Mouse (Mus musculus): Measurements from ENCODE around the gene Stra8.
A peak's percentile ranks its signal among the peaks of the same experiment; 100 is the strongest.

The Stra8 gene

DNA sequence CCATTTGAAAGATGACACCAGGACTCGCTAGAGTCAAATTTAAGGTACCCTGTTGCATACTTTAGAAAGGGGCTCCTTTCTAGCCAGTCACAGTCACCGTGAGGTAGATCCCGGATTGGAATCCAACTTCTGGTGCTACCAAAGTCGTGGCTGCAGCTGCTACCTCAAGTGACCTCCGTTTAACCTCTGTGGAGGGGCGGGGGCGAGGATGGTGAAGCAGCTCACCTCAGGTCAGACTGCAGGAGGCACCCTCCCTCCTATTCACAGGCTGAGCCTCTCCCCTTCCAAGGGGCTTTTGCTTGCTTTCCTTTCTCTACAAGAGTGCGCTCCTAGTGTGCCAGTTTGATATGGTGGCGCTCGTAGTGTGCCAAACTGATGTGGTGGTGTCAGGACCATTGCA, at the start of gene Stra8:
Stra8 (plus strand) TSS at position 208 of the 400 bp plus-strand sequence.
- DNase-seq (ENCODE audit: low read depth in 2 of 2, low spot score in 2 of 2): no peak

DNA sequence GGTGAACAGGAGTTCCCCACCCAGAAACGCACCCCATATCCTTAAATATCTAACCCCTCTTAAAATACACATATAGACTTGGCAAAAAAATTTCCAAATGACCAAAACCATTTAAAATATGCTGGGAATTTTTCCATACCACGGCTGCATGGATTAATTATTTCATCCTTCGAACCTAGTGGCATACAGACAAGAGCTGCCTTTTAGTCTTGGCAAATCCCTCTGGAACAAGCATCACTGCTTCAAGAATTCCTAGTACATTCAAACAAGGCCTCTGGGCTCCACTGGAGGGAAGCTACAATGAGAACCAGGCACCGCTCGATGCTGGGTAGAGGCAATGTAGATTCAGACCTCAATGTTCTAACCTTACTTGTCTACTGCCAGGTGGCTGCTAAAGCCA, 49.2 kb upstream of the Stra8 start:
- no peak for DNase-seq (ENCODE audit: low read depth in 2 of 2, low spot score in 2 of 2)

DNA sequence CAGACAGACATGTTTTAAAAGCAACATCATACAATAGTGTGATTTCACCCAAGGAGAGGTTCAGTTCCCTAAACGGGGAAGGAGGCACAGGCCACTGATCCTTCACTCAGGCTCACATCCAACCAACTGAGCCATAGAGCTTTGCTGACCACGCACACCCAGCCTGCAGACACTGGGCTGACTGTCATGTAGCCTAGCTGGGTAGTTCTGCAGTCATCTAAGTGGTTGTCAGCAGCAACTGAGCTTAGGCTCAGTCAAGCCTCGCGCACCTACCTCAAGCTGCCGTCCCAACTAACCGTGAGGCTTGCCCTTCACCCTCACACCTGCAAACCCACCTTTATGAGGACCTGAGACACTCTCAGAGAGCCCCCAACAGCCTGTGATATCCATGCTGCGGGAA, 48.0 kb upstream of the Stra8 start:
- no peak for DNase-seq (ENCODE audit: low read depth in 2 of 2, low spot score in 2 of 2)

DNA sequence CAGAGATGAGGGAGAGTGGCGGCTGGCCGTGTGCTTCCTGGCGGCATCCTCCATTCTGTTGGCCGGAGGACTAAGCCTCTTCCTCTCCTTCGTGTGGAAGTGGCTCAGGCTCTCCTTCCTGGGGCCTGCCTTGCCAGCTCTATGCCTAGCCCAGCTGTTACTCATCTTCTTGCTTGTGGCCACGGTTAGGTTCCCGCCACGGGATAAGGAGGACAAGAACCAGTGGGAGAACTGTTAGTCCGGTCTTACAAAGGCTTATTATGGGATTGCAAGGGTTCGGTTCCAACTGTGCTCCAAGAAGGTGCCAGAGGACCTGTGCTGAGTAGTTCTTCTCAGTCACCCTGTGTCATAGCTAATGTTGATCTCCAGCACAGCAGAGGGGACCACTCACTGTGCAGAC, 47.1 kb upstream of the Stra8 start:
- no peak for DNase-seq (ENCODE audit: low read depth in 2 of 2, low spot score in 2 of 2)

DNA sequence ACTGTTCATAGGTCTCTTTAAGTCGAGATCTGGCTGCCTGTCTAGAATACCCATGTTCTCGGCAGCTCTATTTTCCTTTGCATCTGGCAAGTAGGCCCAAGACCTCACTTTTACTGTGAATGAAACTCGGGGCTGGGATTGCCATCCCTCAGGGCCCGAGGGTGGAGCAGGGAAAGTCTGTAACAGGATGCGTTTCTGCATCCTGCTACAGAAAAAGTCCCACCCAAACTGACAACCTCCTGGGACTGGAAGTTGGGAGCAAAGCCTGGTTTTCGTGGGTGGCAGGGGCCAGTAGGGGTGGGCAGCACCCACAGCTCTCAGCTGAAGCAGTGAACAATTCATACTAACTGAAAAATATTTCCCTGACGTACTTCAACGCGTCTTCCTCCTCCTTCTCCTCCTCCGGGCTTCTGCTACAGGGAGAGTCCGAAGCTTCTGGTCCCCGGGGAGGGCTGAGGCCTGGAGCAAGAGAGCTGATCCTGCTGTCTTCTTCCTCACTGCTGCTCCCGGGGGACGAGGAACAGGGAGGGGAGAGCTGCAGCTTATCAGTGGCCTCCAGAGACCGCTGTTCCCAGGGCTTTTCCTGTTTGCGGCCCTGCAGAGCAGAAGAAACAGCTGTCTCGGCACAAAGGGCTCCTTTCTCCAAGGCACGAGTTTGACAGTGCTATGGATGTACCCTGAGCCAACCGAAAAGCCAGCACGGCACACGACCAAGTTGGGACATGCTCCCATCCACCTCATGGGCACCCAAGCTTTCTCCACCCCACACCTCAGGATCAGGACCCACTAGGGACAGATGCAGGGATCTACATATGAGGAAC, 45.7 kb upstream of the Stra8 start:
- DNase-seq (ENCODE audit: low read depth in 2 of 2, low spot score in 2 of 2): no peak

DNA sequence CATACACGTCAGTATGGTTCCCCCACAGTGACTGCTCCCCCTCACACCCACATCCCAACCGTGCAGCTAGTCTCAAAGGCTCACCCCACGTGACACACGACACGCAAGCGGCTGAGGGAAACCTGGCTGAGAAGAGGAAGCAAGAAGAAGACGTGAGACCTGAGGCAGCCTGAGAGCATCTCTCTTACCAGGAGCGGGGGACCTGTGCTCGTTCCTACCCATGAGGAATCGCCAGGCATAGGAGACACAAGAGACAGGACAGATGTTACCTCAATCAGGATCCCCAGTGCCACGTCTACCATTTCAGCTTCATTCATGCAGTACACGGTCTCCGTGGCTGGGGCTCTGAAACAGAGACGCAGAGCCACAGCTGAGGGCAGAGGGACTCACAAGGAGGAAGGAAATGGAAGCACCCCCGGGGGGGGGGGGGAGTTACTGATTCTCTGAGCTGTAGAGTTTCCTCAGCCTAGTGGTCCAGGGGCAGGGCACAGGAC, 44.6 kb upstream of the Stra8 start:
- DNase-seq (ENCODE audit: low read depth in 2 of 2, low spot score in 2 of 2): peak; percentile 62 to 64

DNA sequence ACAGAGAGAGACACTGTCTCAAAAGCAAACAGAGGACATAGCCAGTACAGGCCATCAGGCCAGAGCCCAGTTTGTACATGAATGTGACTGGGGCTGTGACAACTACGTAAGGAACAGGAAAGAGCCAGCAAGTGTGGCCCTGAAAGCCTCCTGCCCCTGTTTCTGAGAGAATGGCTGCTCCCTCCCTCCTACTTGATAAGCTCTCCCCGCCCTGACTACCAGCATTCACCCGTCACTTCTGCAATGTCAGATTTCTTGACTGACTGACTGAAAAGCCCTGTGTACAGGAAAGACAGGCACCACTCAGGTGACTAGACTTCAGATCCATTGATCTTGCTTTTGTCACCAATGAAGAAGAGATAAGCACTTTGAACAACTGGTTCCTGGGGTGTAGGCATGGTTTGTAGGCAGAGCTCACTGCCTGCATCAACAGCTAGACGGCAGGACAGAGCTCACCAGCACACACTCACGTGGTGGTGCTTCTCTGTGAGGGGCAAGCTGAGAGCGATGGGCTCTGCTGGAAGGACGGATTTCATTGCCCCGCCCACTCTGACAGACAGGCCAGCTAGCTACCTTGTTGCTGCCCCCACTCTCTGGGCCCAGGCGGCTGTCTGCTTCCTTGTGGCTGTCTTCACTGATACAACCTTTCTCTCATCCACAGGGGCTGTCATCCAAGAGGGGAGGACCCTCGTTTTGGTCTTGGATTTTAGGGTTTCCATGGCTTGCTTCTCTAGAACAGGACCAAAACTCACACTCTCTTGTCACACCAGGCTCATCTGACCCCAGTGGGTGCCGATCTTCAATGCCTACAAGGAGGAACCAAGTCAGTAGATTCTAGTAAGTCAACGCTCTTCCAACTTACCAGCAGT, 43.8 kb upstream of the Stra8 start:
- DNase-seq (ENCODE audit: low read depth in 2 of 2, low spot score in 2 of 2): peak; percentile 54 to 56

DNA sequence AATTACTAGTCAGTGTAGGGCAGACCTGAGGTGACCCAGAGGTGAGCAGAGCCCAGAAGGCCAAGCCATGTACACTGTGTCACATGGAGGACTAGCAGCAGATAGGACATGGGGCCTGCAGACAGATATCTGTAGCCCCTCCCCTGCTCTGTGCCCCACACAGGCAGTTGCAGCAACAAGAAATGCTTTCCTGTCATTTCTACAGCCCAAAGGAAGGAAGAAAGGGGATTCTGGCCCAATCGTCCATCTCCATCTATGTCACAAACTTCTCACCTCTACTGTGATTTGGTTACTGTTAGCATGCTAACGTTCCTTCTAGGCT, 43.2 kb upstream of the Stra8 start:
- DNase-seq (ENCODE audit: low read depth in 2 of 2, low spot score in 2 of 2): no peak

DNA sequence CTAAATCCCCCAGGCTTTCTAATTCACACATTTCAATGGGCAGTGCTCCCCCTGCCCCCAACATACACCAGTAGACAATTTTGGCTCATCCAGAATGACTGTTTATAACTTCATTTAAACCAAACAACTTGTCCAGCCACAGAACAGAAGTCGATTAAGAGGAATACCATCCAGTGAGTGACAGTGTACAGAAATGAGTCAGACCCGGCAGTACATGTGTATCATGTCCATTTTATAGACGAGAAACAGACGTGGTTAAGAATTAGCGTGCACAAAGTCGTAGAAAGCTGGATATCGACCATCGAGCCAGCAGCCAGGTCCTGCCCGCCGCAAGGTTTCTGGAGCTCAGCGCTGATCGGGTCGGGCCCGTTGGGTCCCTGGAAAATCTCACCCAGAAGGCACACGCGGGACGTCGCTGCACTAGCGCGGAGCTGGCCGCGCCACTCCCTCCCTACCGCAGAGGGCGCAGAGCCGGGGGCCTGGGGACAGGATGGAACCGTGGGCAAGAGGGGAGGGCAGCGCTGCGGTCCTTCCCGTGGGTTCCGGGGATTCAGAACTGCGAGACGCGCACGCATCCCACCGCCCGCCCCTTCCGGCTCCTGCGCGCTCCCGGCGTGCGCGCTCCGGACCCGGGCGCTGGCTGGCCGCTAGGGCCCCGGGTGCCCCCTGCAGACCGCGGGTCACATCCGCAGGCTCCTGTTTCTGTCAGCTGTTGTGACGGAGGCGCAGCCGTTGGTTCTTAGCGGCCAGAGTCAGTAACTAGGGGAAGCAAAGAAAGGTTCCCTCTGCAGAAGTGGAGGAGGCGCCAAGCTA, 42.2 kb upstream of the Stra8 start, which contains the start of gene Cyren:
Cyren (minus strand) TSS at position 552 of the 813 bp plus-strand sequence.
- peak; percentile 89 to 91 for DNase-seq (ENCODE audit: low read depth in 2 of 2, low spot score in 2 of 2)

DNA sequence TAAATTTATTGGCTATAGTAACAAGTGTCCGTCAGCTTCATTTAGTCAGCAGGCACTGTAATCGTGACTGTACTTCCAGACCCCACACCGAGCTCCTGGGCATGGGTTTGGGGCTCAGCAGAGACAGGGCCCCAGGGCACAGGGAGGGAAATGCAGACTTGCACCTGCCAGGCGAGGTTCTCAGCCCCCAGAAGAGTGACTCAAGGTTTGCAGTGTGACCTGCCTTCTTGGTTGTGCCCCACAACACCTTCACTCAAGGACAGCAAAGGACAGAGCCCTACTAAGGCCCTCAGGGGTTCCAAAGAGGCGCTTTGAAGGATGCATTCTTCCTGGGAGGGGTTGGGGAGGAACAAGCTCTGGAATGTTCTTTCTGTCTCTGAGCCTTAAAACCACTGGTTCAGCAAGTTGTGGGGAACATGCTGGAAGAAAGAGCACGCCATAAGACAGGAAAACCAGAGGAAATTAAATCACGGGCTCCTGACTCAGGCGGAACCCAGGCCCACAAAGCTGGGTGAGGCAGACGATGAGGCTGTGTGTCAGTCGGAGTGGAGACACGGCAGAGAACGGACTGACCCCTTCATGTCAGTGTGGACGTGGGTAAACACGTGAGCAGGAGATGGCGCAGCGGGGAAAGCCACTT, 40.7 kb upstream of the Stra8 start:
- no peak for DNase-seq (ENCODE audit: low read depth in 2 of 2, low spot score in 2 of 2)

DNA sequence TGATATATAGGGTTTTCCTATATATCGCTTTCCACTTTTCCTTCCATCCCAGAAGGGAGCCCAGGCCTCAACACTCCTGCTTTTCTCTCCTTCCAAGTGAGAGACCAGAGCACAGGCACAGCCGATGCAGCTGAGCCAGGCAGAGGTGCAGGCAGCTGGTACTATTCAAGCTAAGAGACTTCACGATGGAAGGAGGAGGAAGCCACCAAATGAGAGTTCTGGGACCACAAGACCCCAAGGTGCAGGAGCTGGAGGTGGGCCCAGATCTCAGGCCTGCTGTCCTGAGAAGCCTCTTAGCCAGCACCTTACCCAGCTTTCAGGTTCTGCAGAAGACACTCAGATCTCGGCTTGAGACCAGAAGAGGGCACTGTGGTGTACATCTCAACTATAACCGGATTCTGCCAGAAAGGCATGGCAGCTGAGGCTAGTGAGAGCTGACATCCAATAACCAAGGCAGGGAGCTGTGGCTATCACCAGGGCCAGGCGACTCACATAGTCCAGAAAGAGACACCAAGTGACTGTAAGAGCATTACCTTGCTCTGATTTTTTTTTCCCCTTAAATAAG, 40.0 kb upstream of the Stra8 start:
- peak; percentile 28 to 36 for DNase-seq (ENCODE audit: low read depth in 2 of 2, low spot score in 2 of 2)

DNA sequence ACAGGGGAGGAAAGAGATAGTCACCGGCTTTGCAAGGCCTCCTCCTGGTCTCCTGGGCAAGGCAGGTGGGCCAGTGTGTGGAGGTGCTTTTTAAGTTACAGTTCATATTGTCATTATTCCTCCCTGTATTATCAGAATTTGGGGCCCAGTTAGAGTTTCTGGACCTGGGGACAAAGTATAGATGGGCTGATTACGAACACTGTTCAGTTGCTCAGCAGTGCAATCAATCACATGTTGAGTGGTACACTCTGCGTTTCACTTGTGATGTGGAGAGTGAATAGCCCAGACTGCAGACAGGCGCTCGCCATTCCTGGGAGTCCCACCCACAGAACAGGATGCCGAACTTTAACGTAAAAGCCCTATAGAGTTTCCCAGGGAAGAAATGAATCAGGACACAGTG, 35.2 kb upstream of the Stra8 start:
- DNase-seq (ENCODE audit: low read depth in 2 of 2, low spot score in 2 of 2): no peak

DNA sequence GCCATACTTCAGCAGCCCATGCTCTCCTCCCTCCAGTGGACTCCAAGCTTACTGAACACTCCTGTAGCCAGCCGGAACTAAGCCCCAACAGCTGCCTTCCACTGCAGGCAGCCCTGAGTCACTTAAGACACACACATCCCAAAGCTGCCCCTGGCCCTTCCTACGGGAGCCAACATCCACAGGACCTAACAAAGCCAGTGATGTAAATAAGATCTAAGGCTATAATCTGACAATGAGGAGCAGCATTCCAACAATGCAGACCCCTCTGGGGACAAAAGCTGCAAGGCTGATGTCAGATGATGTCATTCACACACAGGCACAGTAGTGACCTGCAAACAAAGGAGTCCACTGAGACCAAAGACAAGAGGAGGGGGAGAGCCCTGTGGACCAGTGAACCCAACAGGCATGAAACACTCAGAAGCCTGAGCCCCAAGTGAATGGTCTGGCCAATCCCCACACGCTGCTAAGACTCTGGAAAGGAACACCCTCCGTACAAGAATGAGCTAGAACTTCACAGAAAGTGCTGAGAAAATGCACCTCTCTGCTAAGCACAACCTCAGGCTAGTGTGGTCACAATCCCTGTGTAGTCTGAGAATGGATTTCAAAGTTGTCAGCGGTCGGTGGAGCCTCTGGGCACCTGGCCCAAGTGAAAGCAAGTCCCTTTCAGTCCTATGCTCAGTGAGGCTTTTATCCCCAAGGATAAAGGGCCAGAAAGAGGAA, 32.7 kb upstream of the Stra8 start:
- no peak for DNase-seq (ENCODE audit: low read depth in 2 of 2, low spot score in 2 of 2)

DNA sequence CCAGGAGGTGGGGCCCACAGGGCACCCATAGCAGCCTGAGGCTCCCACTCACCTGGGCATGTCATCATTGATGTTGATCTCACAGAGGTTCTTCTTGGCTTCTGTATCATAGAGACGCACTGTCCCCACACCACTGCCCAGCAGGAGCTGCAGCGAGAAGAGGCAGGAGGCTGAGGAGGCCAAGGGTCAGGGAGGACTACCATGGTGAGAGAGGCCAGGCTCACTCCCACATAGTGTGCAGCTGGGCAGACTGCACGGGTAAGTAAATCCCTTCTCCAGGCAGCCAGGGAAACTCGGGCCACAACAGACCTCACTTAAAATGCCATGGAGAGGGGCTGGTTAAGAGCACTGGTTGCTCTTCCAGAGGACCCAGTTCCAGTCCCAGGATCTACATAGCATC, 30.8 kb upstream of the Stra8 start:
- DNase-seq (ENCODE audit: low read depth in 2 of 2, low spot score in 2 of 2): no peak

DNA sequence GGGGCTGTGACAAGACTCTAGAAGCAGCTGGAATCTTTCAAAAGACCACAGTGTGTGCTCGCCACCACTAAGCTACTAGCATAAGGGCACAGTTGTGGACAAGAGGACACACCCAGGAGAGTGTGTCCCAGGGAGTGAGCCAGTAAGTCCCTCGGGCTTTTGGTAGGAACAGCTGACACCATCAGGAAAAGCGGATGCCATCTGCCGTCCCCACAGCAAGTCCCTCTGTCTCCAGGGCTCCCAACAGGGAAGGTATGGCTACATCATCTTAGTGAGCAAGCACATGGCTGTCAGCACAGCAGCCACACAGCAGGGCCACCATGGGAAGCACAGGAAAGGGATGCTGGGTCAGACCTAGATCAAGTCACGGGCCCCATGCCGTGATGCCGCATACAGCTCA, 24.4 kb upstream of the Stra8 start:
- DNase-seq (ENCODE audit: low read depth in 2 of 2, low spot score in 2 of 2): no peak

DNA sequence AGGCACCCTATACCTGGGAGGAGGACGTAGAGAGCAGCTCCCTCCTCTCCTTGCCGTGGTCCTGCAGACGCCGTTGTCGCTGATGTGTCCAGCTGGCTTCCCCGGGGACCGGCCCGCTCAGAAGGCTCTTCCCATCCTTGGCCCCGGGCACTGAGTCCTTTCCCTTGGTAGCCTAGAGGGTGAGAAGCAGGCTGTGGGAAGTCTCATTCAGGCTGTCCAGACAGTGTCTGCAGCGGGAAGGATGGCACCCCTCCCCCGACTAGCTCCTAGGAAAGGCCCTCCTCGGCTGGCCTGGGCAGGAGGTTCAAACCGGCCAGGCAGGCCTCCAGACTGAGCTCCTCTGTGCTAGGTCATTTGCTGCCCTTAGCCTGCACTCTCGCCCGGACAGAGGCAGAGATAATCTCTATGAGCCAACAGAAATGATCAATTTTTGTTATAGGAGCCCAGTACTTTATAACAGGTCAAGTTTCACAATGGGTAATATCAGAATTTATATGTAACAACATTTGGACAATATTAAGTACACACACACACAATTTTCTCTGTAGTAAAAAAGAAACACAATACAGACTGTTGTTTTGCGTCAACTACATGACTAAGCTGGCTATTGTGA, 23.7 kb upstream of the Stra8 start:
- no peak for DNase-seq (ENCODE audit: low read depth in 2 of 2, low spot score in 2 of 2)

DNA sequence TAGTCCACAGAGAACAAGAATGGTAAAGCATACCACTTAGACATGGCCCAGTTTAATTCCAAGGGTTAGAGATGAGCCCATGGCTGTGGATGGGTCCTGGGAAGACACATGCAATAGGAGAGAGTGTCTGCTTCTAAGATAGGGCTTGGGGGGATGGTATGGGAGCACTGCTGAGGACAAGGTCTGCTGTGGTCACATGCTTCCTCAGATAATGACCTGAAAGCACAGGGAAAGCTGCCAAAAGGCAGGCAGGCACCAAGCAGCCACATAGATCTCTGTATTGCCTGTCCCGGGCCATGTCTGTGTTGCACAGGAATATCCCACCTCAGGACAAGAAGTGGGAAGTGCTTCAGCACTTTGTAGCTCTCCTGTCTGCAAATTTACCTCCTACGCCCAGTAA, 20.8 kb upstream of the Stra8 start:
- no peak for DNase-seq (ENCODE audit: low read depth in 2 of 2, low spot score in 2 of 2)

DNA sequence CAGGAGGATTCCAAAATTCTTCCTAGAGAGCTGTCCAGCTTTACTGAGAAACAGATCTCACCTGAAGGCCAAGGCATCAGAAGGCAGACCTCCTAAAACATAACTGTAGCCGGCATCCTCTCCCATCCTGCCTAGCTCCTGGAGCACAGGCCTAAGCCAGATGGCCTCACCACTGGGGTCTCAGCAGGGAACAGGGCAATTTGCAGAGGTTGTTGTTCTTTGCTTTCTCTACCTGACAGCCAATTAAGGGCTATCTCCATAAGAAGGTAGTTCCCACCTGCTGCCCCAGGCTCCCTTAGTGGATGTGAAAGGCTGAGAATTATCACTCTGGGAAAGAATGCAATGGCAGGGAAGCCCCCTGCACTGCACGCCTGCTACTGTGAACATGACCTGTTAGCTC, 19.0 kb upstream of the Stra8 start:
- DNase-seq (ENCODE audit: low read depth in 2 of 2, low spot score in 2 of 2): no peak

DNA sequence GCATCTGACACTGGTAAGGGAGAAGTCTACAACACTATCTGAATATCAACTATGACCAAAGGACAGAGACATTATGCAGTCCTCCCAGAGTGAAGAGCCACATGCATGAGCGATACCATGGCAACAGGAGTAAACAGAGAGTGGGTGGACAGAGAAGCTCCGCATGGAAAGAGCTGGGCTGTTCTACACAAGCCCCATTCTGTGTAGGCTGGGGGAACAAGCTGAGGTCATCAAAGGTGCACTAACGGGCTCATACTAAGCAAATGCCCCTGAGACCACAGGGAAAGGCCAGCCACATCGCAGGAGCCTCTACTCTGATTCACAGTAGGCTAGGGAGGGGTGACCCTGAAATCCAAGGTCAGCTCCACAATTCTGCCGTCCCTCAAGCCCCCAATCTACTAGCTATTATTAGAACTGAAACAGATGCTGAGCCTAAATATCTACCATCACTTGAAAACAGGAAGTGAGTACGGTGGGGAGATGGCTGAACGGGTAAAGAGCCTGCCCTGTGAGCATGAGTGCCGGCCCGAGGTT, 18.0 kb upstream of the Stra8 start:
- DNase-seq (ENCODE audit: low read depth in 2 of 2, low spot score in 2 of 2): no peak
